Comparison of ENCODE assay signal across 8 mouse cellular contexts in genomic region chr11:94990102-94990748, GRCm38 (mm10). TPM values are rescaled to one million over a fixed set of nuclear protein-coding genes. Genes with fewer than 3 reads are reported as not detected.
DNase-seq lines count a peak whose midpoint lies in the region; ATAC-seq and TF ChIP-seq lines count a peak whose summit lies in the region.

No protein-coding gene starts in this region.

- peaks cover 86% of the 10 kb centered on the region for H3K4me1 ChIP-seq in heart, embryonic 10.5 days
- H3K4me1 ChIP-seq in forebrain, embryonic 12.5 days, result peaks cover 69% of the 10 kb centered on the region
- peaks cover 46 to 58% of the 10 kb centered on the region in 2 experiments for H3K4me1 ChIP-seq in liver, embryonic 14.5 days (replicated peaks; ENCODE audit: control insufficient read depth in 2 of 2, insufficient read depth in 2 of 2, low read length in 1 of 2)

- peaks cover 44% of the 10 kb centered on the region for H3K79me2 ChIP-seq in C2C12 (ENCODE audit: control insufficient read depth, insufficient read depth)

- TF ChIP-seq CTCF in C2C12 (IDR thresholded peaks at IDR 0.05; ENCODE audit: control insufficient read depth, insufficient read depth, insufficient read length), result no peak
- no peak for TF ChIP-seq CTCF in liver, embryonic 14.5 days (IDR thresholded peaks at IDR 0.05; ENCODE audit: low read depth)

- H3K4me2 ChIP-seq in forebrain, embryonic 12.5 days, result peak overlapping the region; percentile 97
- peak overlapping the region; percentile 82 for H3K4me2 ChIP-seq in liver, embryonic 14.5 days (ENCODE audit: low read depth)

- H3K4me3 ChIP-seq in heart, embryonic 10.5 days, result peak overlapping the region; percentile 94
- peak overlapping the region; percentile 79 for H3K4me3 ChIP-seq in C2C12 (ENCODE audit: insufficient read depth, poor library complexity, severe bottlenecking)
- peak overlapping the region; percentile 96 for H3K4me3 ChIP-seq in forebrain, embryonic 12.5 days (replicated peaks)
- peak overlapping the region; percentile 77 to 96 for H3K4me3 ChIP-seq in liver, embryonic 14.5 days (ENCODE audit: insufficient read depth in 1 of 2, low read depth in 2 of 2, low read length in 2 of 2)

- intact Hi-C loops in heart, postnatal 36 days (cut with DNase I), result loop anchor here (1.0 kb wide), 2 partner anchors 11 to 32 kb away; no protein-coding TSS in a partner anchor

- no peaks in the 10 kb centered on the region for H3K27me3 ChIP-seq in heart, embryonic 10.5 days (ENCODE audit: insufficient read depth, poor library complexity, severe bottlenecking)
- no peaks in the 10 kb centered on the region for H3K27me3 ChIP-seq in C2C12 (ENCODE audit: control insufficient read depth, insufficient read depth, insufficient read length)
- H3K27me3 ChIP-seq in forebrain, embryonic 12.5 days, result no peaks in the 10 kb centered on the region
- H3K27me3 ChIP-seq in liver, embryonic 14.5 days (ENCODE audit: control insufficient read depth, insufficient read depth, low read length), result no peaks in the 10 kb centered on the region

- H3K9ac ChIP-seq in forebrain, embryonic 12.5 days, result peak overlapping the region; percentile 94
- peak overlapping the region; percentile 96 for H3K9ac ChIP-seq in liver, embryonic 14.5 days (replicated peaks)

- peaks cover 8% of the 10 kb centered on the region for H3K36me3 ChIP-seq in heart, embryonic 10.5 days
- H3K36me3 ChIP-seq in C2C12 (ENCODE audit: control insufficient read depth, insufficient read depth), result peaks cover 12% of the 10 kb centered on the region
- no peaks in the 10 kb centered on the region; the same call in 1 of the 2 replicates for H3K36me3 ChIP-seq in forebrain, embryonic 12.5 days (replicated peaks)
- H3K36me3 ChIP-seq in liver, embryonic 14.5 days (replicated peaks; ENCODE audit: control insufficient read depth, insufficient read depth, low read depth), result peaks cover 6% of the 10 kb centered on the region; the same call in 1 of the 2 replicates

- no peak for ATAC-seq in forebrain, embryonic 12.5 days (ENCODE audit: low FRiP score)
- ATAC-seq in liver, embryonic 14.5 days (ENCODE audit: insufficient read depth), result peak; percentile 9; the same call in 1 of the 2 replicates

- peaks cover 32% of the 10 kb centered on the region for H3K79me3 ChIP-seq in C2C12 (ENCODE audit: low read depth)

- TF ChIP-seq EP300 in liver, embryonic 14.5 days (IDR thresholded peaks at IDR 0.05; ENCODE audit: low read depth), result no peak

- H3K9me3 ChIP-seq in heart, embryonic 10.5 days, result no peaks in the 10 kb centered on the region
- no peaks in the 10 kb centered on the region for H3K9me3 ChIP-seq in forebrain, embryonic 12.5 days
- H3K9me3 ChIP-seq in liver, embryonic 14.5 days (ENCODE audit: control insufficient read depth, low read length), result no peaks in the 10 kb centered on the region

- no peak for DNase-seq in heart, embryonic 10.5 days (ENCODE audit: low spot score)
- no peak for DNase-seq in heart, postnatal 36 days
- DNase-seq in liver, embryonic 14.5 days (ENCODE audit: low read depth in 3 of 3, low spot score in 3 of 3), result no peak
- DNase-seq in embryo, embryonic 11 days, result no peak
- no peak for DNase-seq in spleen, postnatal 10 days (ENCODE audit: low spot score in 2 of 2)
- no peak for DNase-seq in right cerebral cortex, postnatal 10 days (ENCODE audit: low spot score in 2 of 2)

- H3ac ChIP-seq in C2C12 (ENCODE audit: control insufficient read depth, insufficient read length, low read depth), result peak overlapping the region; percentile 16

- H3K27ac ChIP-seq in heart, embryonic 10.5 days, result peak overlapping the region; percentile 96
- H3K27ac ChIP-seq in forebrain, embryonic 12.5 days, result peak overlapping the region; percentile 94
- peak overlapping the region; percentile 61 for H3K27ac ChIP-seq in liver, embryonic 14.5 days

- 50% methylated on average over 6 of the region's 6 CpGs for WGBS in heart, embryonic 10.5 days
- 41% methylated on average over 6 of the region's 6 CpGs for WGBS in forebrain, embryonic 12.5 days
- 32% methylated on average over 6 of the region's 6 CpGs for WGBS in liver, embryonic 14.5 days (ENCODE audit: insufficient replicate concordance)

TF ChIP-seq in C2C12, 6 proteins besides CTCF, POLR2A, EP300 and RAD21:
- TF ChIP-seq MYOD1 (IDR thresholded peaks at IDR 0.05; ENCODE audit: control insufficient read depth, insufficient read length, low read depth) (no peak), MAX (IDR thresholded peaks at IDR 0.05) (no peak), MYOG (IDR thresholded peaks at IDR 0.05; ENCODE audit: control insufficient read depth, extremely low read depth, insufficient read length) (no peak), CEBPB (IDR thresholded peaks at IDR 0.05; ENCODE audit: low read depth) (no peak), USF1 (IDR thresholded peaks at IDR 0.05; ENCODE audit: low read depth) (no peak), FOSL1 (IDR thresholded peaks at IDR 0.05; ENCODE audit: insufficient read depth, low read length, poor library complexity, severe bottlenecking) (no peak)
TF ChIP-seq in C2C12: peak in this region for 0.

RNA-seq across cellular contexts. Expression of gene Ppp1r9b, which starts 0.6 kb away (rescaled TPM):
- 8.5 and 12.5 TPM in 2 replicates for polyA plus RNA-seq in heart, embryonic 10.5 days (2016; fragmentation: Nextera tagmentation; extraction: Ambion mirVana)
- 10 to 100 TPM; 46.3 to 50.8 TPM for total RNA-seq in heart, postnatal 36 days (2021)
- 31.8 TPM for polyA plus RNA-seq in C2C12 (2012; fragmentation: generic; extraction: Trizol)
- 16.6 and 17.7 TPM in 2 replicates for polyA plus RNA-seq in forebrain, embryonic 12.5 days (2016; fragmentation: Nextera tagmentation; extraction: Ambion mirVana)
- 14.1 and 14.9 TPM in 2 replicates for polyA plus RNA-seq in liver, embryonic 14.5 days (2012; rRNA removed)
- polyA plus RNA-seq in liver, embryonic 14.5 days (2014; fragmentation: Nextera tagmentation; extraction: Ambion mirVana), result 8.8 and 10.4 TPM in 2 replicates

RNA-seq across cellular contexts. Expression of gene Sgca, which starts 14.1 kb away (rescaled TPM):
- 12.5 and 25.8 TPM in 2 replicates for polyA plus RNA-seq in heart, embryonic 10.5 days (2016; fragmentation: Nextera tagmentation; extraction: Ambion mirVana)
- total RNA-seq in heart, postnatal 36 days (2021), result 100 to 1,000 TPM; 185 to 189 TPM
- polyA plus RNA-seq in C2C12 (2012; fragmentation: generic; extraction: Trizol), result 5.3 TPM
- polyA plus RNA-seq in forebrain, embryonic 12.5 days (2016; fragmentation: Nextera tagmentation; extraction: Ambion mirVana), result not detected in 2 replicates
- 0.04 TPM in 1 of 2 replicates, not detected in the other for polyA plus RNA-seq in liver, embryonic 14.5 days (2012; rRNA removed)
- not detected in 2 replicates for polyA plus RNA-seq in liver, embryonic 14.5 days (2014; fragmentation: Nextera tagmentation; extraction: Ambion mirVana)

RNA-seq across cellular contexts. Expression of gene Samd14, which starts 19.5 kb away (rescaled TPM):
- 15.1 and 18.8 TPM in 2 replicates for polyA plus RNA-seq in heart, embryonic 10.5 days (2016; fragmentation: Nextera tagmentation; extraction: Ambion mirVana)
- total RNA-seq in heart, postnatal 36 days (2021), result 1 to 10 TPM; 1.2 to 1.3 TPM
- 14.0 TPM for polyA plus RNA-seq in C2C12 (2012; fragmentation: generic; extraction: Trizol)
- 80.5 and 86.7 TPM in 2 replicates for polyA plus RNA-seq in forebrain, embryonic 12.5 days (2016; fragmentation: Nextera tagmentation; extraction: Ambion mirVana)
- 33.1 and 41.9 TPM in 2 replicates for polyA plus RNA-seq in liver, embryonic 14.5 days (2012; rRNA removed)
- 24.7 and 34.2 TPM in 2 replicates for polyA plus RNA-seq in liver, embryonic 14.5 days (2014; fragmentation: Nextera tagmentation; extraction: Ambion mirVana)

RNA-seq across cellular contexts. Expression of gene Hils1, which starts 22.8 kb away (rescaled TPM):
- 0.22 TPM in 1 of 2 replicates, not detected in the other for polyA plus RNA-seq in heart, embryonic 10.5 days (2016; fragmentation: Nextera tagmentation; extraction: Ambion mirVana)
- total RNA-seq in heart, postnatal 36 days (2021), result not detected
- polyA plus RNA-seq in C2C12 (2012; fragmentation: generic; extraction: Trizol), result not detected
- not detected in 2 replicates for polyA plus RNA-seq in forebrain, embryonic 12.5 days (2016; fragmentation: Nextera tagmentation; extraction: Ambion mirVana)
- not detected in 2 replicates for polyA plus RNA-seq in liver, embryonic 14.5 days (2012; rRNA removed)
- not detected in 2 replicates for polyA plus RNA-seq in liver, embryonic 14.5 days (2014; fragmentation: Nextera tagmentation; extraction: Ambion mirVana)

RNA-seq across cellular contexts. Expression of gene Pdk2, which starts 50.9 kb away (rescaled TPM):
- polyA plus RNA-seq in heart, embryonic 10.5 days (2016; fragmentation: Nextera tagmentation; extraction: Ambion mirVana), result 27.4 and 41.1 TPM in 2 replicates
- total RNA-seq in heart, postnatal 36 days (2021), result 100 to 1,000 TPM; 439 to 481 TPM
- 1.8 TPM for polyA plus RNA-seq in C2C12 (2012; fragmentation: generic; extraction: Trizol)
- 17.3 and 19.4 TPM in 2 replicates for polyA plus RNA-seq in forebrain, embryonic 12.5 days (2016; fragmentation: Nextera tagmentation; extraction: Ambion mirVana)
- polyA plus RNA-seq in liver, embryonic 14.5 days (2012; rRNA removed), result 3.5 and 3.6 TPM in 2 replicates
- 7.0 and 9.1 TPM in 2 replicates for polyA plus RNA-seq in liver, embryonic 14.5 days (2014; fragmentation: Nextera tagmentation; extraction: Ambion mirVana)
